Mouse (Mus musculus) hindbrain, embryonic 13.5 days (tissue): Measurements from ENCODE around the gene Zfp362. TPM values are rescaled to one million over a fixed set of nuclear protein-coding genes. Genes with fewer than 3 reads are reported as not detected.

Experiments used
- ATAC-seq: fragments of 200-750 bp; cut with Nextera tagmentation; 2 replicates; pipeline ENCODE4 v1.8.0; 2017; ENCODE audit warnings: moderate TSS enrichment; ENCODE audit not compliant: low FRiP score
- H3K27ac ChIP-seq: fragments of 300-500 bp; sonication (generic); 2 replicates; pipeline ENCODE4 v1.5.1; 2015; ENCODE audit warnings: inconsistent platforms, mild to moderate bottlenecking, moderate library complexity
- H3K27me3 ChIP-seq: fragments of 300-500 bp; sonication (generic); 2 replicates; pipeline ENCODE4 v1.6.1; 2015; ENCODE audit warnings: mild to moderate bottlenecking, inconsistent platforms
- H3K36me3 ChIP-seq: fragments of 300-500 bp; sonication (generic); 2 replicates; pipeline ENCODE4 v1.6.1; 2015; ENCODE audit warnings: mild to moderate bottlenecking, inconsistent platforms
- H3K4me1 ChIP-seq: fragments of 300-500 bp; sonication (generic); replicated peaks from 2 replicates; pipeline ENCODE4 v1.6.1; 2015; ENCODE audit warnings: inconsistent platforms
- H3K4me2 ChIP-seq: fragments of 300-500 bp; sonication (generic); 2 replicates; pipeline ENCODE4 v1.6.1; 2015; ENCODE audit warnings: inconsistent platforms, mild to moderate bottlenecking, moderate library complexity
- H3K4me3 ChIP-seq: fragments of 300-500 bp; sonication (generic); 2 replicates; pipeline ENCODE4 v1.5.1; 2015; ENCODE audit warnings: mild to moderate bottlenecking, inconsistent platforms
- H3K9ac ChIP-seq: fragments of 300-500 bp; sonication (generic); 2 replicates; pipeline ENCODE4 v1.6.1; 2015; ENCODE audit warnings: mild to moderate bottlenecking, inconsistent platforms
- H3K9me3 ChIP-seq: fragments of 300-500 bp; sonication (generic); 2 replicates; pipeline ENCODE4 v1.6.1; 2016; ENCODE audit warnings: inconsistent platforms
- WGBS: fragments of 180-500 bp; shearing (Covaris S2); methylation state at CpG from one replicate; pipeline ENCODE4 v1.1.7; 2015; 5-methylcytosine and 5-hydroxymethylcytosine counted together
- polyA plus RNA-seq: library from polyadenylated mRNA; unstranded; fragments of >200 nt; fragmentation: Nextera tagmentation; extraction: Ambion mirVana; gene quantifications from 2 replicates; pipeline ENCODE4 v1.2.1, GENCODE M21; 2015

Gene Zfp362
- polyA plus RNA-seq, 1 experiment from 2014 or later: 36.9 TPM

DNA sequence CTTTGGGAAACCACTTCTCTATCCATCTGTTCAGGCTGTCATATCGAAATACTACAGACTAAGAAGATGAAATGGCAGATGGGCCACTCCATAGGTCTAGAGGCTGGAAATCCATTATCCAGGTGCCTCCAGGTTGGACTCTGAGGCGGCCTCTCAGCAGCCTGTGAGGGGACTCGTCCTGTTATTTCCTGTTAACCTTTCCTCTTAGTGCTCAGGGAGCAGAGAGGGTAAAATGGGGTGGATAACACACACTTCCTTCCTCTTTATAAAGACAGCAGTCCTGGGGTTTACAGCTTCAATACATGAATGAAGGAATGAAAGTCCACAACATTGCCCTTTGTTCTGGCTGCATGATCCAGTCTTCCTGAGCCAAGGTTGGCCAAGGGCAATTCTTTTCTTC is 18.3 kb upstream of the Zfp362 start:
- H3K36me3 ChIP-seq: no peaks in the 10 kb centered on the region
- no peaks in the 10 kb centered on the region for H3K27me3 ChIP-seq
- no peaks in the 10 kb centered on the region for H3K4me1 ChIP-seq
- no peak for ATAC-seq
- no peak overlapping the region for H3K27ac ChIP-seq
- no peak overlapping the region for H3K4me2 ChIP-seq
- WGBS: 81% methylated on average over 3 of the region's 3 CpGs
- no peak overlapping the region for H3K4me3 ChIP-seq
- H3K9me3 ChIP-seq: no peaks in the 10 kb centered on the region
- no peak overlapping the region for H3K9ac ChIP-seq

DNA sequence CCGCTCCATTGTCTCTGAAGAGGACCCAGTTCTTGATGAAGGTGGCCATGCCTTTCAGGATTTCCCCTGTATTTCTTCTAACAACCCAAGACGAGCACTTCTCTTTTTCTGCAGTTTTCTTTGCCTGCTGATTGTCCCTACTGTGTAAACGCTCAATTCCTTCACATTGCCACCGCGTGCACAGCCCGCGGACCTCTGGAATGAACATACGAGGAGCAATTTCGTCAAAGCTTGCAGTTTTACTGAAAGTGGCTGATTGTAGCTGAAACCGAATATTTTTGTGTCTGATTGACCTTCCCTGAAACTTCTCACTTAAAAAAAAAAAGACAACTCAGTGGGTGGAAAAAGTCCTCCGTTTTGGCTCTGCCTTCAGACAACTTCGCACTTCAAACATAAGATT is 14.7 kb upstream of the Zfp362 start:
- ATAC-seq: no peak

DNA sequence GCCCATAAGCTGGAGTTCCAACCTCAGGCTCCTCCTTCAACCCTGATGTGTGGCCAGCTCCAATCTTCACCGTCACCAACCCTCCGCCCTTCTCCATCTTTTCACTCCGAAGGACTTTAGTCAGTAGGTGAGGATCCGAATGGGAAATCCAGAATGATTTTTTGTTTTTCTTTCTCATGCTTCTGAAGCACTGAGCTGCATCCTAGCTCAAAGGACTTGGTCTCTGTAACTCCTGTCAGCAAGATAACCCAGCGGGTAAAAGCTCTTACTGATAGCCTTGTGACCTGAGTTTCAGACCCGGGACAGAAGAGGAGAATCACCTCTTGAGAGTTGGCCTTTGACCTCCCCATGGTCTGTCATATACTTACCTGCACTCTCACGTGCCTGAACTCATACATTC is 11.2 kb upstream of the Zfp362 start:
- H3K27me3 ChIP-seq: no peaks in the 10 kb centered on the region
- no peak overlapping the region for H3K4me3 ChIP-seq
- no peak overlapping the region for H3K27ac ChIP-seq
- ATAC-seq: no peak
- H3K4me1 ChIP-seq: peaks cover 8% of the 10 kb centered on the region
- no peak overlapping the region for H3K4me2 ChIP-seq
- no peak overlapping the region for H3K9ac ChIP-seq
- 64% methylated on average over 7 of the region's 7 CpGs for WGBS
- no peaks in the 10 kb centered on the region for H3K36me3 ChIP-seq
- no peaks in the 10 kb centered on the region for H3K9me3 ChIP-seq

More for the DNA sequence above, 14.7 kb upstream of the Zfp362 start:
- no peaks in the 10 kb centered on the region for H3K36me3 ChIP-seq
- H3K4me3 ChIP-seq: no peak overlapping the region
- no peaks in the 10 kb centered on the region for H3K9me3 ChIP-seq
- 68% methylated on average over 12 of the region's 12 CpGs for WGBS
- no peak overlapping the region for H3K27ac ChIP-seq
- H3K9ac ChIP-seq: no peak overlapping the region
- no peaks in the 10 kb centered on the region for H3K27me3 ChIP-seq
- H3K4me1 ChIP-seq: no peaks in the 10 kb centered on the region
- H3K4me2 ChIP-seq: no peak overlapping the region

DNA sequence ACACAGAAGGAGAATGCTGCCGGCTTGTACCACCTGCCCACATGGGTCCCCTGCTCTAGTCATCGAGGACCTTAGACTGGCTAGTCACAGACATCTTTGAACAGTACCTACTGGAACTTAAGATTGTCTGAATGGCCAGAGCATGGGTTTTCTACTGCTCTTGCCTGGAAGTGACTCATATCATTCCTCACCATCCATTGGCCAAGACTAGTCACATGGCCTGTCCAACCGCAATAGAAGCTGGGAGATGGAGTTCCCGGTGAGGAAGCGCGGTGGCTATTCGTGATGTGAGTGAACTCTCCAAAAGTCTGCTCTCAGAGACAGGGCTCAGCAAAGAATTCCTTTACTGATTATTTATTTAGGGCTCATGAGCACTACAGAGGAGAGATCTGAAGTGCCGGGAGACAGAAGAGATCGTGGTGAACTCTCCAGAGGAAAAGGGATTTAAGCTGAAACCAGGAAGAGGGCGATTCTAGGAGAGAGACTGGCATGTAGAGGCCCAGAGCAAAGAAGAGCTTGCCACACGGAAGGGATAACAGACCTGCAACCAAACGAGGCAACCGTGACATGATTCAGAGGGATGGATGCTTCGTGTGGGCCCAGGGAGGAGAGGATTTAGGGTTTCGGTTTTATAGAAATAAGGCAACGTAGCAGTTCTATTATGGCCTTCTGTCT is 5.7 kb upstream of the Zfp362 start:
- no peaks in the 10 kb centered on the region for H3K9me3 ChIP-seq
- 15% methylated on average over 16 of the region's 16 CpGs for WGBS
- peak overlapping the region; percentile 78 for H3K9ac ChIP-seq
- H3K4me2 ChIP-seq: peak overlapping the region; percentile 71
- no peaks in the 10 kb centered on the region for H3K36me3 ChIP-seq
- no peaks in the 10 kb centered on the region for H3K27me3 ChIP-seq
- H3K4me3 ChIP-seq: peak overlapping the region; percentile 56
- ATAC-seq: peak; percentile 93
- H3K27ac ChIP-seq: peak overlapping the region; percentile 67
- peaks cover 24% of the 10 kb centered on the region for H3K4me1 ChIP-seq

DNA sequence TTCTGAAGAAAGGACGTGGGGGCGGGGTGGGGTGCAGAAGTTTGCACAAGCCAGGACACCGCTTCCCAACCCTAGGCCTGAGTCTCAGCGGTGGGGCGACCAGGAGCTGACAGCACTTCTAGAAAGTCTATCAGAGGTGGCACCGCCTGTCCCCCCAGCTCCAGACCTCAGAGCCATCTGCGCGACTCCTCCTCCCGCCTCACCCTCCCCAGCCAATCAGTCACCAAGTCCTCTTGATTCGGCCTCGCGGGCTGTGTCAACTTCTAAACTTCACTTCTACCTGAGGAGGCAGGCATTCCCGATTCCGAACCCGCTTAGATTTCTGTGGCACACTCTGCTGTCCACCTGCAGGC is 958 bp upstream of the Zfp362 start:
- H3K9ac ChIP-seq: peak overlapping the region; percentile 99
- peak overlapping the region; percentile 87 for H3K4me3 ChIP-seq
- no peaks in the 10 kb centered on the region for H3K27me3 ChIP-seq
- H3K9me3 ChIP-seq: no peaks in the 10 kb centered on the region
- ATAC-seq: peak; percentile 46
- H3K4me1 ChIP-seq: peaks cover 45% of the 10 kb centered on the region
- H3K27ac ChIP-seq: peak overlapping the region; percentile 98
- no peaks in the 10 kb centered on the region for H3K36me3 ChIP-seq
- WGBS: under 1% methylated on average over 15 of the region's 15 CpGs
- peak overlapping the region; percentile 99 for H3K4me2 ChIP-seq

DNA sequence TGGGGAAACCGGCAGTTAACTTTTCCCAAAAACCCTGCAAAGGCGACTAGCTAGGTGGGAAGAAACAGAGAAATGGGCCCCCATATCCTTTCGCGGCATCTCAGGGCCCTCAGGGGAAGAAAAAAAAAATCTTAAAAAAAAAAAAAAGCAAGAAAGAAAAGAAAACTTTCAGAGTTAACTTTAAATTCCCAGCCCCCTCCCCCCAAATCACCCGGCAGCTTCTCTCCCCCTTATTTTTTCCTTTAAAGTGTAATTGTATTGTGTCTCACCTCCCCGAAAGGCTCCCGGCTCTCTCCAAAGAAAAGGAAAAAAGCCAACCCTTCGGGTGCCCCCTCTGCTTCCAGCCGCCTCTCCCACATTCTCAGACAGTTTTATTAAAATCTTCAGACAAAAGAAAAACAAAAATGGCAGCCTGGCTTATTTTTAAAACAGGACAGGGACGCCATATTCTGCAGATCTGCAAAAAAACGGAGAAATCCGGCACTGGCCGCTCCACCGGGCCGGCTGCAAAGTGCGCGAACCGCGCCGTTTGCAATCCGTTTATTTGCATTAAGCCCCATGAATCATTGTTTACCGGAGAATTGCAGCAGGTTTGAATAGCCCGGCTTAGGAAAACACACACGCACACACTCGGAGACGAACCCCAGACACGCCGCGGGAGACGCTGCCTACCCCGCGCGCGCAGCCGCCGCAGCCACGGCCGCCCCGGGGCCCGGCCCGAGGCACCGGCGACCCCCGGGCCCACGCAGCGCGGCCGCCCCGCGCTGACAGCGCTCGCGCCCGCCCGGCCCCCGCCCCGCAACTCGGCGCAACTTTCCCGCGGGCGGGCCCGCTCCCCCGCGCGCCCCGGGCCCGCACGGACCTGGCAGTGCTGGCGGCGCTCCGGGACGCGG is 449 bp downstream of the Zfp362 start:
- peak; percentile 31; the same call in 1 of the 2 replicates for ATAC-seq
- Histone ChIP-seq H3K4me3 (peak overlapping the region; percentile 87), H3K36me3 (no peaks in the 10 kb centered on the region), H3K27ac (peak overlapping the region; percentile 98), H3K9ac (peak overlapping the region; percentile 99), H3K27me3 (no peaks in the 10 kb centered on the region), H3K4me1 (peaks cover 53% of the 10 kb centered on the region), H3K9me3 (no peaks in the 10 kb centered on the region), H3K4me2 (peak overlapping the region; percentile 99)
- WGBS: under 1% methylated on average over 59 of the region's 74 CpGs

DNA sequence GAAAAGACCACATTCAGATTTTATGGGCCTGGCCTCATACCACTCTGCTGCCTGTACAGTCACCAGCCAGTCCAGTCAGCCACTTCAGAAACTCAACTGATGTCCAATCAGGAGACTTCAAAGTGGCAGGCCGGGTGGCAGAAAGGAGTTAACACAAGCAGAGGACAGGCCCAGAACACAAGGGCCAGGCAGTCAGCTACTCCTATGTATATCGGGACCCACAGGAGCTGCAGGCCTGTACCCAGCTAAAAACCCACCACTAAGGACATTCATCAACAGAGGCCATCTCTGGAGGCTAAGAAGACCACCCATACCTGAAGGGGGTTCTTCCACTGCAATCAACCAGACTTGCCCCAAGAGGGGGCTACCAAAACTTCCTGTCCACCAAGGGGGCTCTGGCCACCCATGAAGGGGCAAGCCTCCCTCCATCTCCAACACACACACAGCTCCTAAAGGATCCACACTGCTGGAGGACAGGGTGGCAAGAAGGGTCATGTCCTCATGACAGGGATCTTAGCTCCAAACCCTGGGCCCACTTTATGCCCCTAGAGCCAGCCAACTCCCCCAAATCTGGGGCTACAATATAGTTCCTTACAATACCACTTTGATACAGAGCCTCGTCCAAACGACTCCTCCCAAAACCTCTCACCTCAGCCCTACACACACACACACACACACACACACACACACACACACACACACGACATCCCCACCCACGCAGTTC is 1.3 kb downstream of the Zfp362 start:
- peak overlapping the region; percentile 99 for H3K9ac ChIP-seq
- H3K4me2 ChIP-seq: peak overlapping the region; percentile 99
- peak overlapping the region; percentile 98; the same call in 1 of the 2 replicates for H3K27ac ChIP-seq
- H3K4me1 ChIP-seq: peaks cover 60% of the 10 kb centered on the region
- WGBS: 0% methylated on average over 6 of the region's 6 CpGs
- peak overlapping the region; percentile 87 for H3K4me3 ChIP-seq
- no peak for ATAC-seq
- H3K9me3 ChIP-seq: no peaks in the 10 kb centered on the region
- no peaks in the 10 kb centered on the region for H3K27me3 ChIP-seq
- H3K36me3 ChIP-seq: no peaks in the 10 kb centered on the region

DNA sequence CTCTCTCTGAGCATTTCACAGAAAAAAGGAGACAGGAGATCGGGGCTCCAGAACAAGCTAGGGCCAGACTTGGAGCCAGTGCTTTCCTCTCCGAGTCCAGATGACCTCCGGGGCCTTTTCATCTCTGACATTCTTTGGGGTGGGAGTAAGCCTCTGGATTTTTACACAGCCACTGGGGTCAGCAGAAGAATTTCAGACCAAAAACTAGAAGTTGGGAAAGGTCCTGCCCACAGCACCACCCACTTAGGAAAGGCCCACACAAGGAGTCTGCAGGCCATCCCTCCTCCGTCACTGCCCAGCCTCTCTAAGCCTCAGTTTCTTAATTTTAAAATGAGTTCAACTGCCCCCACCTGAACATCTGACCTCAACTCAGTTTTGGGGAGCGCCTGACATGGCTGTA is 2.3 kb downstream of the Zfp362 start:
- peaks cover 70% of the 10 kb centered on the region for H3K4me1 ChIP-seq
- WGBS: 65% methylated on average over 5 of the region's 5 CpGs
- no peaks in the 10 kb centered on the region for H3K27me3 ChIP-seq
- H3K4me2 ChIP-seq: peak overlapping the region; percentile 99
- no peak overlapping the region for H3K27ac ChIP-seq
- no peaks in the 10 kb centered on the region for H3K9me3 ChIP-seq
- H3K4me3 ChIP-seq: peak overlapping the region; percentile 87
- H3K36me3 ChIP-seq: no peaks in the 10 kb centered on the region
- H3K9ac ChIP-seq: peak overlapping the region; percentile 99
- no peak for ATAC-seq

DNA sequence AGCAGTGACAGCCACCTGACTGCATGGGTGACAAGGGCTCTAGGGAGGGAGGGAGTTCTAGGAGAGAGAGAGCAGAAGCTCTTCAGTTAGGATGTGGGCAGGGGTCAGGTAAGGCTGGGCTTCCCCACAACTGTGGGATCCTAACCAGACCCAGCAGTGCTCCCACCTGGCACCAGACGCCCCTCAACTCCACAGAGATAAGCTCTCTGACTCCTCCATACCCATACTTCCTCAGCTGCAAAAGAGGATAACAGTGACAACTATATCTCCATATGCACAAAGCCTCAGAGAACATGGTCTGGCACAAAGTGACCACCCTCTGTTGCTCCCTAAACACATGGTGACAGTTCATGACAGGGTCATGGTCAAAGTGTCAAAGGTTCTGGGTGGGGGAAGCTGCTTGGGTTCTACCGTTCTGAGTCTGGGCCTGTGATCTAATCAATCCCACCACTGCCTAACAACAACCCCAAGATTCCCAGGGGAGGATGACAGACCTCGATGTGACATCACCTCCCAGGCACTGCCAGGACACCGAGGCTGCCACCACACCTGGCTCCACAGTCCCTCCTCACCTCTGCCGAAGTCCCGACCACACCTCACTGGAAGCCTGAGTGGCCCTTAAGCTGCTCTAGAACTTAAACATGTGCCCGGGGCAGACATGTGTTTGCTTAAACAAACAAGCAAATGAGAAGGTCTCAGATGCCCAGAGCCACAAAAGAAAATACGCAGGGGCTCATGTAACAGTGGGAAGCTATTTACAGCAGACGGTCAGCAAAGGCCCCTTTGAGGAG is 4.0 kb downstream of the Zfp362 start:
- Histone ChIP-seq H3K9me3 (no peaks in the 10 kb centered on the region), H3K4me3 (no peak overlapping the region), H3K27me3 (no peaks in the 10 kb centered on the region), H3K9ac (no peak overlapping the region; the same call in 1 of the 2 replicates), H3K27ac (no peak overlapping the region), H3K4me1 (peaks cover 83% of the 10 kb centered on the region), H3K4me2 (no peak overlapping the region), H3K36me3 (no peaks in the 10 kb centered on the region)
- WGBS: 63% methylated on average over 9 of the region's 9 CpGs
- ATAC-seq: no peak

DNA sequence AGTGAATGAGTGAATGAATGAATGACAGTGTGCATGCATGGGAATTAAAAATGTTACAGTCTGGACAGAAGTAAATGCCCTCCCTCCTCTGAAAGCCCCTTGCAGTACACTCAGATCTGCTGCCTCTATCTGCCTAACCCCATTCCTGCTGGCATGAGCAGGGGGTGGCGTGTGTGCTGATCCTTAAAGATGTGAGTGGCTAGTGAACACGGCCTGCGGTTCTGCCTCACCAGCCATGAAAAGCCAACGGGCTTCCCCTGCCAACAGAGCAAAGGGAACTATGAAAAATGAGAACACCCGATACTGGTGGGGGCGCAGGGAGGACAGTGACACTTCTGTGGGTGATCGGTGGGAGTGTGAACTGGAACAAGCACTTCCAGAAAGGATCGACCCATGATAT is 9.1 kb downstream of the Zfp362 start:
- ATAC-seq: no peak
- peaks cover 16% of the 10 kb centered on the region; the same call in 1 of the 2 replicates for H3K36me3 ChIP-seq
- H3K4me2 ChIP-seq: no peak overlapping the region
- no peak overlapping the region for H3K4me3 ChIP-seq
- H3K27me3 ChIP-seq: no peaks in the 10 kb centered on the region
- peak overlapping the region; percentile 31; the same call in 1 of the 2 replicates for H3K27ac ChIP-seq
- peaks cover 79% of the 10 kb centered on the region for H3K4me1 ChIP-seq
- H3K9ac ChIP-seq: peak overlapping the region; percentile 15; the same call in 1 of the 2 replicates
- H3K9me3 ChIP-seq: no peaks in the 10 kb centered on the region
- 54% methylated on average over 8 of the region's 8 CpGs for WGBS

DNA sequence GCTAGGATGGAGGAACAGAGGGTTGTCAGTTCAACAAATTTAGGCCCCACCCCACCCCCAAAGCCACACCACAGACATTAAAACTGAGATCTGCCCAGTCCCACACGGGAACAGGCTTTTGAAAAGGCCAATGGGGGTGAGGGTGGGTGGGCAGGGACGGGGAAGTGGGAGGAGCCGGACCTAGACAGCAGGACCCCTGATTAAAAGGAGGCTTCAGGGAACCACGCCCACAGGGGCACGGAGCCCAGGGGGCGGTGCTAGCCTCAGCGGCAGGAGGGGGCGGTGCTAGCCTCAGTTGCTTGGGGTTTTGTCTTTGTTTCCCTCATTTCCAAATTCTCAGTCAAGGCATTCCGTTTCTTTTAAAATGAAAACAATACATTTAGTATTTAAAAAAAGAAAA is 10.2 kb downstream of the Zfp362 start:
- 3% methylated on average over 9 of the region's 9 CpGs for WGBS
- no peaks in the 10 kb centered on the region for H3K27me3 ChIP-seq
- H3K4me1 ChIP-seq: peaks cover 75% of the 10 kb centered on the region
- no peaks in the 10 kb centered on the region for H3K9me3 ChIP-seq
- H3K4me2 ChIP-seq: no peak overlapping the region
- H3K36me3 ChIP-seq: peaks cover 22% of the 10 kb centered on the region
- H3K9ac ChIP-seq: no peak overlapping the region
- ATAC-seq: peak; percentile 26
- no peak overlapping the region for H3K27ac ChIP-seq
- H3K4me3 ChIP-seq: no peak overlapping the region
